Mouse (Mus musculus) forebrain, embryonic 13.5 days (tissue): ENCODE results near the gene Tns2. TPM values are rescaled to one million over a fixed set of nuclear protein-coding genes. Genes with fewer than 3 reads are reported as not detected.

Source experiments
- ATAC-seq: fragments of 200-750 bp; cut with Nextera tagmentation; 2 replicates; pipeline ENCODE4 v1.8.0; 2017
- H3K27ac ChIP-seq: fragments of 300-500 bp; sonication (generic); 2 replicates; pipeline ENCODE4 v1.5.1; 2015; ENCODE audit warnings: inconsistent platforms, mild to moderate bottlenecking, moderate library complexity
- H3K27me3 ChIP-seq: fragments of 300-500 bp; sonication (generic); 2 replicates; pipeline ENCODE4 v1.6.1; 2015; ENCODE audit warnings: mild to moderate bottlenecking, inconsistent platforms
- H3K36me3 ChIP-seq: fragments of 300-500 bp; sonication (generic); 2 replicates; pipeline ENCODE4 v1.6.1; 2015; ENCODE audit warnings: mild to moderate bottlenecking, inconsistent platforms; ENCODE audit not compliant: poor library complexity, severe bottlenecking
- H3K4me1 ChIP-seq: fragments of 300-500 bp; sonication (generic); 2 replicates; pipeline ENCODE4 v1.6.1; 2015; ENCODE audit warnings: inconsistent platforms
- H3K4me2 ChIP-seq: fragments of 300-500 bp; sonication (generic); 2 replicates; pipeline ENCODE4 v1.6.1; 2015; ENCODE audit warnings: inconsistent platforms, mild to moderate bottlenecking, moderate library complexity
- H3K4me3 ChIP-seq: fragments of 300-500 bp; sonication (generic); 2 replicates; pipeline ENCODE4 v1.5.1; 2015; ENCODE audit warnings: mild to moderate bottlenecking, inconsistent platforms
- H3K9ac ChIP-seq: fragments of 300-500 bp; sonication (generic); 2 replicates; pipeline ENCODE4 v1.6.1; 2015; ENCODE audit warnings: mild to moderate bottlenecking, inconsistent platforms
- H3K9me3 ChIP-seq: fragments of 300-500 bp; sonication (generic); replicated peaks from 2 replicates; pipeline ENCODE4 v1.6.1; 2016; ENCODE audit warnings: inconsistent platforms
- WGBS: fragments of 180-500 bp; shearing (Covaris S2); methylation state at CpG from one replicate; pipeline ENCODE4 v1.1.7; 2015; 5-methylcytosine and 5-hydroxymethylcytosine counted together
- polyA plus RNA-seq: library from polyadenylated mRNA; unstranded; fragments of >200 nt; fragmentation: Nextera tagmentation; extraction: Ambion mirVana; gene quantifications from 2 replicates; pipeline ENCODE4 v1.2.1, GENCODE M21; 2015

Tns2 gene
- polyA plus RNA-seq, 1 experiment from 2014 or later = 4.5 TPM

GRCm38 (mm10) chr15:102135522-102136128 is 35.4 kb downstream of the Tns2 start:
- 3% methylated on average over 33 of the region's 35 CpGs for WGBS
- ATAC-seq = peak; percentile 78

GRCm38 (mm10) chr15:102136129-102136758 is 36.0 kb downstream of the Tns2 start, which contains the start of gene Spryd3:
Gene Spryd3, minus strand, starts transcription at chr15:102136234.
- Histone ChIP-seq H3K9ac (peak within 1 kb of the TSS; percentile 84), H3K9me3 (no peaks in the 10 kb centered on the region), H3K27me3 (0 out of 2 replicates have a peak, but pooled peaks cover 6% of the 10 kb centered on the region), H3K36me3 (peaks cover 22% of the 10 kb centered on the region), H3K27ac (peak within 1 kb of the TSS; percentile 81), H3K4me3 (peak within 1 kb of the TSS; percentile 84), H3K4me1 (peaks cover 19% of the 10 kb centered on the region), H3K4me2 (peak within 1 kb of the TSS; percentile 82)
- WGBS = under 1% methylated on average over 46 of the region's 50 CpGs
- ATAC-seq = peak; percentile 100

More at GRCm38 (mm10) chr15:102135522-102136128, 35.4 kb downstream of the Tns2 start:
- peak overlapping the region; percentile 82 for H3K4me2 ChIP-seq
- peak overlapping the region; percentile 81 for H3K27ac ChIP-seq
- peak overlapping the region; percentile 84 for H3K9ac ChIP-seq
- 0 out of 2 replicates have a peak, but pooled peaks cover 6% of the 10 kb centered on the region for H3K27me3 ChIP-seq
- H3K36me3 ChIP-seq = peaks cover 28% of the 10 kb centered on the region
- peaks cover 19% of the 10 kb centered on the region for H3K4me1 ChIP-seq
- no peaks in the 10 kb centered on the region for H3K9me3 ChIP-seq
- peak overlapping the region; percentile 84 for H3K4me3 ChIP-seq

- peaks cover 50% of the 10 kb centered on the region for H3K27me3 ChIP-seq
- H3K27ac ChIP-seq = no peak overlapping the region
- no peaks in the 10 kb centered on the region for H3K9me3 ChIP-seq
- 88% methylated on average over 5 of the region's 5 CpGs for WGBS
- no peak for ATAC-seq
- H3K9ac ChIP-seq = no peak overlapping the region
- H3K4me1 ChIP-seq = peaks cover 17% of the 10 kb centered on the region
- H3K4me2 ChIP-seq = no peak overlapping the region
- H3K36me3 ChIP-seq = no peaks in the 10 kb centered on the region
- H3K4me3 ChIP-seq = no peak overlapping the region
Observed at GRCm38 (mm10) chr15:102141120-102141519, 40.9 kb downstream of the Tns2 start.

GRCm38 (mm10) chr15:102142914-102143912 is 43.0 kb downstream of the Tns2 start:
- WGBS = 50% methylated on average over 23 of the region's 23 CpGs
- Histone ChIP-seq H3K27ac (no peak overlapping the region), H3K4me1 (peaks cover 9% of the 10 kb centered on the region), H3K9ac (no peak overlapping the region), H3K27me3 (peaks cover 51% of the 10 kb centered on the region), H3K36me3 (no peaks in the 10 kb centered on the region), H3K4me3 (no peak overlapping the region), H3K4me2 (no peak overlapping the region), H3K9me3 (no peaks in the 10 kb centered on the region)
- no peak for ATAC-seq

DNA sequence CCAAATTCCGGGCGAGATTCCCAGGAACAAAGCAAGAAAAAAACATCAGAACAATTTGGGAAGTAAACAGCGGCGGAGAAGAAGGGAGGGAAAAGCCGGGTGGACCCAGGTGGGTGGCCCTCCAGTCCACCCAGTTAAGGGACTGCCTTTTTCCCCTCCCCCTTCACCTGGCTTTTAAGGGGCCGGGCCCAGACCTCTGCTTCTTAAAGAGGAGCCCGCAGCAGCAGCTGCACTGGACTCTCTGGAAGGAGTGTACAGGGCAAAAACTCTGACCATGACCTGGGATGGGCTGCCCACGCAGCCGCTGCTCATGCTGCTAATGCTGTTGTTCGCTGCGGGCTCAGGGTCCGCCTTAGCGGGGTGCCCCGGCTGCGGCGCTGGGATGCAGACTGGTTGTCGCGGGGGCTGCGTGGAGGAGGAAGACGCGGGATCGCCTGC is 44.1 kb downstream of the Tns2 start, which contains the start of gene Igfbp6:
Igfbp6 (plus strand) TSS at position 89 of the 438 bp plus-strand sequence.
- Histone ChIP-seq H3K36me3 (no peaks in the 10 kb centered on the region), H3K9ac (peak within 1 kb of the TSS; percentile 13; the same call in 1 of the 2 replicates), H3K27ac (no peak within 1 kb of the TSS), H3K9me3 (no peaks in the 10 kb centered on the region), H3K27me3 (peaks cover 49% of the 10 kb centered on the region), H3K4me2 (peak within 1 kb of the TSS; percentile 38), H3K4me3 (peak within 1 kb of the TSS; percentile 9; the same call in 1 of the 2 replicates), H3K4me1 (peaks cover 9% of the 10 kb centered on the region)
- WGBS = 1% methylated on average over 21 of the region's 22 CpGs
- no peak for ATAC-seq

DNA sequence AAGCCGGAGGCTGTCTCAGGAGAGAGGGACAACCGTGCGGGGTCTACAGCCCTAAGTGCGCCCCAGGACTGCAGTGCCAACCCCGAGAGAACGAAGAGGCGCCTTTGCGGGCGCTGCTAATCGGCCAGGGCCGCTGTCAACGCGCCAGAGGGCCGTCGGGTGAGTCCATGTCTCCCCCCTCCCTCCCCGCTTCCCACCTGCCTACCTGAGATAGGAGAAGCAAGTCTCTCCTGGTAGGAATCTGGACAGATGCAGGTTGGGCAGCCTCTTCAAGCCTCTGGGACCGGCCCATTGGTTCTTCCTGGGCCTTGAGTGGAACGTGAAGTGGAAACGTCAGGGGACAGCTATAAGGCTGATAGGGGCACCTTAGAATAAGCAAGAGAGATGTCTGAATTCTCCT is 44.5 kb downstream of the Tns2 start:
- peaks cover 9% of the 10 kb centered on the region for H3K4me1 ChIP-seq
- H3K4me2 ChIP-seq = peak overlapping the region; percentile 38
- ATAC-seq = no peak
- WGBS = 8% methylated on average over 19 of the region's 19 CpGs
- peaks cover 45% of the 10 kb centered on the region for H3K27me3 ChIP-seq
- H3K27ac ChIP-seq = no peak overlapping the region
- H3K36me3 ChIP-seq = no peaks in the 10 kb centered on the region
- peak overlapping the region; percentile 9; the same call in 1 of the 2 replicates for H3K4me3 ChIP-seq
- peak overlapping the region; percentile 13; the same call in 1 of the 2 replicates for H3K9ac ChIP-seq
- no peaks in the 10 kb centered on the region for H3K9me3 ChIP-seq

- Histone ChIP-seq H3K4me2 (no peak overlapping the region), H3K4me1 (peaks cover 9% of the 10 kb centered on the region), H3K9ac (no peak overlapping the region), H3K27ac (no peak overlapping the region), H3K36me3 (no peaks in the 10 kb centered on the region), H3K4me3 (no peak overlapping the region), H3K27me3 (peaks cover 45% of the 10 kb centered on the region), H3K9me3 (no peaks in the 10 kb centered on the region)
- no peak for ATAC-seq
- WGBS = 90% methylated on average over 10 of the region's 10 CpGs
Observed at GRCm38 (mm10) chr15:102145330-102145729, 45.1 kb downstream of the Tns2 start.

- Histone ChIP-seq H3K4me1 (peaks cover 9% of the 10 kb centered on the region), H3K9ac (no peak overlapping the region), H3K9me3 (no peaks in the 10 kb centered on the region), H3K36me3 (no peaks in the 10 kb centered on the region), H3K4me2 (no peak overlapping the region), H3K4me3 (no peak overlapping the region), H3K27ac (no peak overlapping the region), H3K27me3 (peaks cover 45% of the 10 kb centered on the region)
- 89% methylated on average over 5 of the region's 5 CpGs for WGBS
- ATAC-seq = no peak
Observed at GRCm38 (mm10) chr15:102146089-102146488, 45.9 kb downstream of the Tns2 start.

DNA sequence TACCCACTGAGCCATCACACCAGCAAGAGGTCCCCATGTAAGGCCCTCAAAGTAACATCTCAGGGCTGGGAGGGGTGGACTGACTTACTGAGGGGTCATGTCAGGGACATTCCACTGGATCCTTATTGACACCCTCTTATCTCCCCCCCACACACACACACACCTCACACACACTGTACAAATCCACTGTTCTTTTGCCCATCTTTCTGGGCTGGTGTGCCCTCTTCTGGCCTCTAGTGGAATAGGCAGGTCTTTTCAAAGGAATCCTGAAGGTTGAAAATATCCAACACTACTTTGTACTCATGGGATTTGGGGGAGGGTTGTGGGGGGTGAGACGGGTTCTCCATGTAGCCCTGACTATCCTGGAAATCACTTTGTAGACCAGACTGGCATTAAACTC is 46.7 kb downstream of the Tns2 start:
- WGBS = 3% methylated on average over 1 of the region's 1 CpGs
- Histone ChIP-seq H3K4me1 (peaks cover 9% of the 10 kb centered on the region), H3K4me3 (no peak overlapping the region), H3K27ac (no peak overlapping the region), H3K4me2 (no peak overlapping the region), H3K9ac (no peak overlapping the region), H3K27me3 (peaks cover 41% of the 10 kb centered on the region), H3K9me3 (no peaks in the 10 kb centered on the region), H3K36me3 (no peaks in the 10 kb centered on the region)
- 0 out of 2 replicates have a peak, but pooled peaks have one; percentile 33 for ATAC-seq

DNA sequence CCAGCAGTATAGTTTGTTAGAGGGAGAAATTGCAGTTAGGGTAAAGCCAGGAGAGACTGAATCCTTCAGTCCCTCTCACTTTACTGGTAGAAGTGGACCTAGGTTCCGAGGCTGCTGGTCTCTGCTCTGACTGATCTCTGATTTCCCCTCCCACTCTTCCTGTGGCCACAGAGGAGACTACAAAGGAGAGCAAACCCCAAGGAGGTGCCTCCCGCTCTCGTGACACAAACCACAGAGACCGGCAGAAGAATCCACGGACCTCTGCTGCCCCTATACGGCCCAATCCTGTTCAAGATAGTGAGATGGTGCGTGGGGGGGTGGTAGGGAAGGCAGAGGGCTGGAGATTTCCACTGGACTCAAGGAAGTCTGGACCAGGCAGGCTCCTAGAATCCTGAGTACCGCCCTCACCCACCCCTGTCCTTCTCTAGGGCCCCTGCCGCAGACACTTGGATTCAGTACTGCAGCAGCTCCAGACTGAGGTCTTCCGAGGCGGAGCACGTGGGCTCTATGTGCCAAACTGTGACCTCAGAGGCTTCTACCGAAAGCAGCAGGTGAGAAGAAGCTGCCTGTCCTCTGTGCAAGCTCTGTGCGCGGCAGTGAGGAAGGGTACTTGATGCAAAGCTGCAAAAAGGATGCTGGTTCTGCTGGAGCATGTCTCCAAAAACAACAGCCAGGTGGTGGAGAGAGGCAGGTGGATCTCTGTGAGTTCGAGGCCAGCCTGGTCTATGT is 47.6 kb downstream of the Tns2 start:
- no peak for ATAC-seq
- no peaks in the 10 kb centered on the region for H3K36me3 ChIP-seq
- no peaks in the 10 kb centered on the region for H3K9me3 ChIP-seq
- H3K4me3 ChIP-seq = no peak overlapping the region
- H3K4me2 ChIP-seq = no peak overlapping the region
- WGBS = 73% methylated on average over 16 of the region's 16 CpGs
- 0 out of 2 replicates have a peak overlapping the region, but pooled peaks have one; percentile 14 for H3K9ac ChIP-seq
- H3K27me3 ChIP-seq = peaks cover 33% of the 10 kb centered on the region
- H3K4me1 ChIP-seq = peaks cover 11% of the 10 kb centered on the region
- no peak overlapping the region for H3K27ac ChIP-seq

DNA sequence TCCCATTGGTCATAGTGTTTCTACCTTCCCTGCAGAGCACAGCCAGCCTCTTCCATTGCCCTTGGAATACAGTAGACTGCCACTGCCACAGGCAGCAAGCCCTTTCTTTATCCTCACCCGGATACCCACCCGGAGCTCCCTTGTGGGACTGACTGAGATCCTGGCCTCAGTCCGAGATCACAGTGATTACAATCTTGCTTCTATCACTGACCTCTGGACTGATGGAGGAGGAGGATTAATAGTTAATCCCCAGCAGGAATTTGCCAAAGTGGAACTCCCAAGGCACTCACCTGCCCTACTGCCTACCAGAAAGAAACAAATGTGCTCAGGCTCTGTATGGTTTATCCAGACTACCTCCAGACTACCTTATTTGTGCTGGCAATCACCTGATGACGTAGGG is 49.3 kb downstream of the Tns2 start:
- H3K9me3 ChIP-seq = no peaks in the 10 kb centered on the region
- no peak overlapping the region for H3K4me3 ChIP-seq
- H3K27ac ChIP-seq = no peak overlapping the region
- no peak for ATAC-seq
- H3K9ac ChIP-seq = no peak overlapping the region
- H3K36me3 ChIP-seq = no peaks in the 10 kb centered on the region
- H3K4me2 ChIP-seq = no peak overlapping the region
- H3K4me1 ChIP-seq = peaks cover 7% of the 10 kb centered on the region
- WGBS = 65% methylated on average over 4 of the region's 4 CpGs
- H3K27me3 ChIP-seq = peaks cover 17% of the 10 kb centered on the region
